Mouse (Mus musculus) stomach, postnatal 0 days (tissue): ENCODE measurements around the gene Wnt1.

Experiments used
- CTCF ChIP-seq: IDR thresholded peaks from 2 replicates; pipeline ENCODE4 v1.5.1; 2016; ENCODE audit warnings: antibody characterized with exemption, low read depth, mild to moderate bottlenecking, moderate library complexity
- EP300 ChIP-seq: optimal IDR thresholded peaks from 2 replicates; pipeline ENCODE3; 2016; ENCODE audit warnings: antibody characterized with exemption

GRCm38 (mm10) chr15:98799396-98799795 lies 9.7 kb downstream of the Wnt1 start:
- TF ChIP-seq CTCF = peak; percentile 87
- TF ChIP-seq EP300 = no peak
